Mouse (Mus musculus): ENCODE measurements around the gene Sav1. TPM values are rescaled to one million over a fixed set of nuclear protein-coding genes. Genes with fewer than 3 reads are reported as not detected.

Sav1 gene
- total RNA-seq, 1 experiment = 17.8 TPM

- Histone ChIP-seq H3K9me3 (ENCODE audit: control insufficient read depth, insufficient read depth, low read depth, low read length) (no peaks in the 10 kb centered on the region), H3K9ac (ENCODE audit: insufficient read depth, low read depth, low read length, poor library complexity, severe bottlenecking) (no peak overlapping the region), H3K4me3 (ENCODE audit: insufficient read depth in 1 of 2, low read depth in 1 of 2, low read length in 2 of 2, poor library complexity in 1 of 2, severe bottlenecking in 1 of 2) (no peak overlapping the region), H3K36me3 (ENCODE audit: control insufficient read depth, insufficient read depth, low read length, poor library complexity, severe bottlenecking) (peaks cover 3% of the 10 kb centered on the region), H3K4me1 (ENCODE audit: control insufficient read depth in 2 of 2, insufficient read depth in 2 of 2, low read length in 2 of 2, poor library complexity in 1 of 2) (no peaks in the 10 kb centered on the region), H3K27ac (ENCODE audit: insufficient read depth, low read depth, low read length, poor library complexity, severe bottlenecking) (no peak overlapping the region)
- in situ Hi-C loops (cut with MboI; ENCODE audit: low sequenced_read_pairs in 2 of 2, unreplicated experiment in 2 of 2) = no loop called here
- no peak for DNase-seq (ENCODE audit: low read depth, low spot score)
- TF ChIP-seq ZC3H11A (IDR thresholded peaks at IDR 0.05; ENCODE audit: borderline replicate concordance, low read depth, low read length) = no peak
- TF ChIP-seq MAFK (IDR thresholded peaks at IDR 0.05; ENCODE audit: insufficient read depth, low read depth, low read length) = no peak
- no peak for TF ChIP-seq HCFC1 (IDR thresholded peaks at IDR 0.05; ENCODE audit: borderline replicate concordance, insufficient read depth, low read length)
- no peak for TF ChIP-seq CHD2 (IDR thresholded peaks at IDR 0.05; ENCODE audit: low read depth, low read length)
- TF ChIP-seq ZNF384 (IDR thresholded peaks at IDR 0.05; ENCODE audit: low read depth, low read length) = no peak
Measured at GRCm38 (mm10) chr12:69982874-69983273, 3.9 kb downstream of the Sav1 start.

- in situ Hi-C loops (cut with MboI; ENCODE audit: low sequenced_read_pairs in 2 of 2, unreplicated experiment in 2 of 2) = no loop called here
- DNase-seq (ENCODE audit: low read depth, low spot score) = no peak
- peaks cover 2% of the 10 kb centered on the region for H3K36me3 ChIP-seq (ENCODE audit: control insufficient read depth, insufficient read depth, low read length, poor library complexity, severe bottlenecking)
Measured at GRCm38 (mm10) chr12:69977376-69977998, 9.3 kb downstream of the Sav1 start.

GRCm38 (mm10) chr12:69976688-69977087 is 10.1 kb downstream of the Sav1 start:
- Histone ChIP-seq H3K36me3 (ENCODE audit: control insufficient read depth, insufficient read depth, low read length, poor library complexity, severe bottlenecking) (no peaks in the 10 kb centered on the region; the same call in 1 of the 2 replicates), H3K9me3 (ENCODE audit: control insufficient read depth, insufficient read depth, low read depth, low read length) (no peaks in the 10 kb centered on the region), H3K4me1 (ENCODE audit: control insufficient read depth in 2 of 2, insufficient read depth in 2 of 2, low read length in 2 of 2, poor library complexity in 1 of 2) (peaks cover 0 to 1% of the 10 kb centered on the region in 2 experiments; a peak in 1 of 4 replicates), H3K4me3 (ENCODE audit: insufficient read depth in 1 of 2, low read depth in 1 of 2, low read length in 2 of 2, poor library complexity in 1 of 2, severe bottlenecking in 1 of 2) (no peak overlapping the region), H3K27ac (ENCODE audit: insufficient read depth, low read depth, low read length, poor library complexity, severe bottlenecking) (no peak overlapping the region), H3K9ac (ENCODE audit: insufficient read depth, low read depth, low read length, poor library complexity, severe bottlenecking) (no peak overlapping the region)
- TF ChIP-seq ZNF384 (IDR thresholded peaks at IDR 0.05; ENCODE audit: low read depth, low read length) = no peak
- no peak for TF ChIP-seq MAFK (IDR thresholded peaks at IDR 0.05; ENCODE audit: insufficient read depth, low read depth, low read length)
- no peak for TF ChIP-seq ZC3H11A (IDR thresholded peaks at IDR 0.05; ENCODE audit: borderline replicate concordance, low read depth, low read length)
- no peak for TF ChIP-seq CHD2 (IDR thresholded peaks at IDR 0.05; ENCODE audit: low read depth, low read length)
- TF ChIP-seq HCFC1 (IDR thresholded peaks at IDR 0.05; ENCODE audit: borderline replicate concordance, insufficient read depth, low read length) = no peak
- DNase-seq (ENCODE audit: low read depth, low spot score) = no peak
- in situ Hi-C loops (cut with MboI; ENCODE audit: low sequenced_read_pairs in 2 of 2, unreplicated experiment in 2 of 2) = no loop called here

More at GRCm38 (mm10) chr12:69977376-69977998, 9.3 kb downstream of the Sav1 start:
- Histone ChIP-seq H3K9me3 (ENCODE audit: control insufficient read depth, insufficient read depth, low read depth, low read length) (no peaks in the 10 kb centered on the region), H3K27ac (ENCODE audit: insufficient read depth, low read depth, low read length, poor library complexity, severe bottlenecking) (no peak overlapping the region), H3K4me3 (ENCODE audit: insufficient read depth in 1 of 2, low read depth in 1 of 2, low read length in 2 of 2, poor library complexity in 1 of 2, severe bottlenecking in 1 of 2) (no peak overlapping the region), H3K9ac (ENCODE audit: insufficient read depth, low read depth, low read length, poor library complexity, severe bottlenecking) (no peak overlapping the region), H3K4me1 (ENCODE audit: control insufficient read depth in 2 of 2, insufficient read depth in 2 of 2, low read length in 2 of 2, poor library complexity in 1 of 2) (peaks cover 0 to 1% of the 10 kb centered on the region in 2 experiments; a peak in 1 of 4 replicates)
- TF ChIP-seq CHD2 (IDR thresholded peaks at IDR 0.05; ENCODE audit: low read depth, low read length) = no peak
- TF ChIP-seq ZNF384 (IDR thresholded peaks at IDR 0.05; ENCODE audit: low read depth, low read length) = no peak
- no peak for TF ChIP-seq HCFC1 (IDR thresholded peaks at IDR 0.05; ENCODE audit: borderline replicate concordance, insufficient read depth, low read length)

- Histone ChIP-seq H3K9me3 (ENCODE audit: control insufficient read depth, insufficient read depth, low read depth, low read length) (no peaks in the 10 kb centered on the region), H3K27ac (ENCODE audit: insufficient read depth, low read depth, low read length, poor library complexity, severe bottlenecking) (no peak overlapping the region), H3K36me3 (ENCODE audit: control insufficient read depth, insufficient read depth, low read length, poor library complexity, severe bottlenecking) (peaks cover 6% of the 10 kb centered on the region), H3K4me3 (ENCODE audit: insufficient read depth in 1 of 2, low read depth in 1 of 2, low read length in 2 of 2, poor library complexity in 1 of 2, severe bottlenecking in 1 of 2) (no peak overlapping the region), H3K4me1 (ENCODE audit: control insufficient read depth in 2 of 2, insufficient read depth in 2 of 2, low read length in 2 of 2, poor library complexity in 1 of 2) (peaks cover 0 to 1% of the 10 kb centered on the region in 2 experiments; a peak in 1 of 4 replicates), H3K9ac (ENCODE audit: insufficient read depth, low read depth, low read length, poor library complexity, severe bottlenecking) (no peak overlapping the region)
- TF ChIP-seq CHD2 (IDR thresholded peaks at IDR 0.05; ENCODE audit: low read depth, low read length) = no peak
- no peak for TF ChIP-seq ZC3H11A (IDR thresholded peaks at IDR 0.05; ENCODE audit: borderline replicate concordance, low read depth, low read length)
- TF ChIP-seq MAFK (IDR thresholded peaks at IDR 0.05; ENCODE audit: insufficient read depth, low read depth, low read length) = no peak
- TF ChIP-seq HCFC1 (IDR thresholded peaks at IDR 0.05; ENCODE audit: borderline replicate concordance, insufficient read depth, low read length) = no peak
- no peak for TF ChIP-seq ZNF384 (IDR thresholded peaks at IDR 0.05; ENCODE audit: low read depth, low read length)
- in situ Hi-C loops (cut with MboI; ENCODE audit: low sequenced_read_pairs in 2 of 2, unreplicated experiment in 2 of 2) = no loop called here
- DNase-seq (ENCODE audit: low read depth, low spot score) = no peak
Measured at GRCm38 (mm10) chr12:69973666-69974065, 13.1 kb downstream of the Sav1 start.

Measured in ES-E14 (cell line).